ENCODE assay signal across 16 mouse cellular contexts in the genomic region with DNA sequence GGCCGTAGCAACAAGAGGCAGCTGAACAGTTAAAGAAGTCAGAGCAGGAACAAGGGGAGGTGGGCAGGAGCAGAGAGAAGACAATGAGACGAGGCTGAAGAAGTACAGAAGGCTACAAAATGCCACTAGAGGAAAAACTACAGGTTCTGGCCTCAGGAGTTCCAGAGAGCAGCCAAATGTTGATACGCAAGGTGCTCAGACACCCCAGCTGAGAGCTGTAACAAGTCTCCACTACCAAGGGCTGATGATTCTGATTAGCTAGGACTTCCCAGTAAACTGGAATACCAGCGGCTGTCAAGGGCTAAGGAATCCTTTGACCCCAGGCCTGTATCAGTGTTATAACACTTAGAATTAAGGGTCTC.
DNase-seq lines count a peak whose midpoint lies in the region; ATAC-seq and TF ChIP-seq lines count a peak whose summit lies in the region.
"Had no signal": no experiment of that assay in that cellular context is flagged by ENCODE, and none has a peak within 500 bp of the region (broad histone marks: within the 10 kb centered on the region; RNA-seq: fewer than 3 reads in every experiment).

No protein-coding gene starts in this region.

- no peak overlapping the region for H3K27ac ChIP-seq in limb, embryonic 12.5 days
- no peak overlapping the region for H3K27ac ChIP-seq in limb, embryonic 10.5 days
- H3K27ac ChIP-seq in hindbrain, embryonic 13.5 days = peak overlapping the region; percentile 80
- H3K27ac ChIP-seq in hindbrain, postnatal 0 days = peak overlapping the region; percentile 16
- H3K27ac ChIP-seq: forebrain, embryonic 10.5 days; kidney, postnatal 0 days; limb, embryonic 15.5 days; stomach, embryonic 15.5 days had no signal

- 54% methylated on average over 4 of the region's 4 CpGs for WGBS in limb, embryonic 12.5 days
- WGBS in limb, embryonic 10.5 days = 68% methylated on average over 4 of the region's 4 CpGs
- WGBS in hindbrain, embryonic 13.5 days = 60% methylated on average over 4 of the region's 4 CpGs
- 44% methylated on average over 4 of the region's 4 CpGs for WGBS in hindbrain, postnatal 0 days

- no peak overlapping the region for H3K9ac ChIP-seq in limb, embryonic 12.5 days (replicated peaks)
- H3K9ac ChIP-seq in hindbrain, embryonic 13.5 days = peak overlapping the region; percentile 43; the same call in 1 of the 2 replicates
- H3K9ac ChIP-seq in hindbrain, postnatal 0 days (replicated peaks; ENCODE audit: low read length) = no peak overlapping the region
- H3K9ac ChIP-seq: limb, embryonic 15.5 days; stomach, embryonic 15.5 days had no signal

- H3K36me3 ChIP-seq in limb, embryonic 12.5 days = no peaks in the 10 kb centered on the region
- H3K36me3 ChIP-seq in limb, embryonic 10.5 days = no peaks in the 10 kb centered on the region
- H3K36me3 ChIP-seq in hindbrain, embryonic 13.5 days = no peaks in the 10 kb centered on the region
- no peaks in the 10 kb centered on the region for H3K36me3 ChIP-seq in hindbrain, postnatal 0 days (ENCODE audit: insufficient read depth, low read length)
- H3K36me3 ChIP-seq: forebrain, embryonic 10.5 days; limb, embryonic 15.5 days; stomach, embryonic 15.5 days had no signal

- intact Hi-C loops in heart, postnatal 10 days (cut with DNase I) = no loop called here

- 0 out of 2 replicates have a peak, but pooled peaks have one; percentile 20 for ATAC-seq in limb, embryonic 12.5 days (ENCODE audit: insufficient number of reproducible peaks, insufficient read depth, low FRiP score, low TSS enrichment, low read depth)
- ATAC-seq in hindbrain, embryonic 13.5 days (ENCODE audit: low FRiP score) = peak; percentile 21; the same call in 1 of the 2 replicates
- peak; percentile 66 for ATAC-seq in hindbrain, postnatal 0 days

- H3K4me2 ChIP-seq in limb, embryonic 12.5 days = no peak overlapping the region
- H3K4me2 ChIP-seq in hindbrain, embryonic 13.5 days = no peak overlapping the region
- no peak overlapping the region for H3K4me2 ChIP-seq in hindbrain, postnatal 0 days (ENCODE audit: low read depth, low read length)
- H3K4me2 ChIP-seq: limb, embryonic 15.5 days; stomach, embryonic 15.5 days had no signal

- DNase-seq in cerebellum, adult 9-11 months = peak; percentile 28
- no peak for DNase-seq in cerebellum, adult 11 months
- DNase-seq in limb, embryonic 10.5 days (ENCODE audit: low spot score) = no peak
- DNase-seq in hindbrain, postnatal 0 days (ENCODE audit: low spot score) = peak; percentile 5
- DNase-seq in heart, postnatal 10 days = no peak
- DNase-seq: adrenal gland, postnatal 36 days; B cell, adult 2 months; kidney, adult 18-20 months; lung, postnatal 10 days; thymus, adult 18-20 months had no signal

- H3K9me3 ChIP-seq in limb, embryonic 12.5 days = no peaks in the 10 kb centered on the region
- no peaks in the 10 kb centered on the region for H3K9me3 ChIP-seq in limb, embryonic 10.5 days (replicated peaks)
- no peaks in the 10 kb centered on the region for H3K9me3 ChIP-seq in hindbrain, embryonic 13.5 days
- no peaks in the 10 kb centered on the region for H3K9me3 ChIP-seq in hindbrain, postnatal 0 days (ENCODE audit: low read length)
- H3K9me3 ChIP-seq: forebrain, embryonic 10.5 days; limb, embryonic 15.5 days; stomach, embryonic 15.5 days had no signal

- no peaks in the 10 kb centered on the region for H3K27me3 ChIP-seq in limb, embryonic 12.5 days
- H3K27me3 ChIP-seq in limb, embryonic 10.5 days (ENCODE audit: low read depth, poor library complexity, severe bottlenecking) = no peaks in the 10 kb centered on the region
- H3K27me3 ChIP-seq in hindbrain, embryonic 13.5 days = no peaks in the 10 kb centered on the region
- no peaks in the 10 kb centered on the region for H3K27me3 ChIP-seq in hindbrain, postnatal 0 days (ENCODE audit: insufficient read depth, low read length)
- H3K27me3 ChIP-seq: limb, embryonic 15.5 days; stomach, embryonic 15.5 days had no signal

- H3K4me1 ChIP-seq in limb, embryonic 12.5 days (replicated peaks) = no peaks in the 10 kb centered on the region
- H3K4me1 ChIP-seq in limb, embryonic 10.5 days = no peaks in the 10 kb centered on the region
- peaks cover 22% of the 10 kb centered on the region for H3K4me1 ChIP-seq in hindbrain, embryonic 13.5 days (replicated peaks)
- H3K4me1 ChIP-seq in hindbrain, postnatal 0 days (ENCODE audit: insufficient read depth, low read length) = no peaks in the 10 kb centered on the region; the same call in 1 of the 2 replicates
- H3K4me1 ChIP-seq: limb, embryonic 15.5 days; stomach, embryonic 15.5 days had no signal

- no peak for TF ChIP-seq CTCF in hindbrain, postnatal 0 days (IDR thresholded peaks at IDR 0.05; ENCODE audit: low read depth)

- no peak overlapping the region for H3K4me3 ChIP-seq in limb, embryonic 12.5 days (replicated peaks)
- no peak overlapping the region for H3K4me3 ChIP-seq in limb, embryonic 10.5 days
- no peak overlapping the region for H3K4me3 ChIP-seq in hindbrain, embryonic 13.5 days
- H3K4me3 ChIP-seq in hindbrain, postnatal 0 days (ENCODE audit: low read length) = no peak overlapping the region
- H3K4me3 ChIP-seq: forebrain, embryonic 10.5 days; limb, embryonic 15.5 days; stomach, embryonic 15.5 days had no signal

Comparison
In these comparisons a context has a peak if more than half of its experiments do, and no peak if none do; other contexts are left out.
1. DNase-seq: peak in cerebellum, adult 9-11 months (single experiment) and hindbrain, postnatal 0 days (single experiment); none in cerebellum, adult 11 months (single experiment), limb, embryonic 10.5 days (single experiment) and heart, postnatal 10 days (0 of 2).
2. H3K27ac ChIP-seq: peak in hindbrain, embryonic 13.5 days (single experiment) and hindbrain, postnatal 0 days (single experiment); none in limb, embryonic 12.5 days (single experiment) and limb, embryonic 10.5 days (single experiment).
3. Peak in every context shown above with its lines, with median percentiles within 50 percentile points of each other: ATAC-seq.